Mouse (Mus musculus): ENCODE measurements around the gene Tcte2.
A peak's percentile ranks its signal among the peaks of the same experiment; 100 is the strongest.

Gene Tcte2

DNA sequence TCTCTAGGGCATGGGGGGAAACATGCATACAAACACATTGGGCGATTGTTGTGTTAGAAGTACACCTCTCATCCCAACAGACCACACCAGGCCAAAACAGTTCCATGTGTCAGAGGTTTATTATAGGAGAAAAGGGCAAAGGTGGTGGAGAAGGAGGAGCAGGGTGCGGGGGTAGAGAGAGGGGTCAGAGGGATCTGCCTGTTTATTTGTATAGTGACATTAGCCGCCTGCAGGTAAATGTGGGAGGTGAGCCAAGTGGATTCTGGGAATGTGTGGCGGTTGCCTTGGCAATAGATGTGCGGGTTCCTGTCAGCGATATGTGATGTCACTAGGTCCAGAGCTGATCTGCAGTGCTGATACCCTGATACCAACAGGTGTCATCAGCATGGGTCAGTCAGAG lies 45.3 kb downstream of the Tcte2 start:
- no peak for DNase-seq

DNA sequence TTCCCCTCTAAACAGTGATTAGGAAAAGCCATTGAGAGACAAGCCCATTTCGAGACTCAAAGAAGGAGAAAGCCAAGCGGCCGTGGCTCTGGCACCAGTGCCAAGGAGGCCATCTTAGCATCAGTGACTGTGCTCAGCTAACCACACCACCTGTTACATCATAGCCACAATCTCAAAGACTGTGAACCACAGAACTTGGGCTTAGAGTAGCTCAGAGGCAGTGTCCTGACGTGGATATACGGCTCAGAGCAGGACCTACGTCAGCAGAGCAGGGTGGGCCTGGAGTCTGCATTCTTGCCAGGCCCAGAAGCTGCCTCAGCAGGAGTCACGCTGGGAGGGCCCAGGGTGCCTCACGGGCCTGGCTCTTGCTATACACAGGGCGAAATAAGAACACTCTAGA lies 46.1 kb downstream of the Tcte2 start:
- no peak for DNase-seq

DNA sequence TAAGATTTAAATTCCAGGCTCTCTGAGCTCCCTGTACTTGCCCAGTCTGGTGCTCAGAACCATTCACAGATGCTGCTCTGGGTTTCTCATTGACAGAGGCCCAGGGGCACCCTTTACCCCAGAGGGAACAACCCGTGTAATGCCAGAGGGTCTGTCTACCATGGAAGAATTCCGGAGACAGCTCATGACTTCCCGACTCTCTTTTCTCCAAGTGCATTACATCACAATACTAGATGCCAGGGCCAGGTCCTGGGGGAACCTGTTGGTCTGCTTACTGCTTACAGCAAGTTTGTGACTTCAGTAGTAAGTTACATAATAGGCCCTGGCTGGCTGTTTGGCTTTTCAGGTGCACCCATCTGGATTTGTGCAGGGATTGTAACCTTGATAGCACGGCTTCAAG lies 47.0 kb downstream of the Tcte2 start:
- no peak for DNase-seq

DNA sequence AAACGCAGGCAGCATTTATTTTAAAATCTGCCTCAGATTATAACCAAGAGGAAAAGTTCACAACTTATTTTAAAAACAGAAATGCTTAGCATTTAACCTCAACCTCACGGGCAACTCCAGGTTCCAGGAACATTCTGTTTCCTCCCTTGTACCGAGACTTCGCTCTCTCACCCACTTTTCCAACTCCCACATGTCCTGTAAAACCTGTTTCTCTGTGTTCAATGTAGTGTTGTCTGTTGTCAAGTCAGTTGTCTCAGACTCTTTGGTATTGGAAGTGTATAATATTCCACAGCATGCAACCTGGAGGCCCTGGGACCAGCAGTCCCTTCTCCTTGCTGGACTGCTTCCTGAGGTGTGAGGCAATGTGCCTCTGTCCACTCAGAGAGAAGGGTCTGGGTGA lies 47.5 kb downstream of the Tcte2 start:
- DNase-seq = no peak

DNA sequence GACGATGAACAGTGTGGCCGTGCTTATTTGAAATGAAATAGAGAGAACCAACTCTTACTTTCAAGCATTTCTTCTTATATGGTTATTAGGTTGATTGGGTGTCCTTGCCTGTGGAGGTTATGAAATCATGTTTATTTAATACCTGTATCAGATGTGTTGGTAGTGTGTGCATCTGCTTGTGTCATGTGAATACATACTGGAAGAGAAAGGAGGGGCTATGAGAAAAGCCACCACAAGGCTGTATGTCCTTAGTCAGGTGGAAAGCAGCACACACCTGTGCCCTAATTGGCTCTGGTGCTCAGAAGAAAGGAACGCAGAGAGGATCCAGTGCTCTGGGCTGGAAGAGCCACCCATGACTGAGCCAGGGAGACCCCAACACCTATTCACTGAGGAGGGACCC lies 49.1 kb downstream of the Tcte2 start:
- DNase-seq = no peak

DNA sequence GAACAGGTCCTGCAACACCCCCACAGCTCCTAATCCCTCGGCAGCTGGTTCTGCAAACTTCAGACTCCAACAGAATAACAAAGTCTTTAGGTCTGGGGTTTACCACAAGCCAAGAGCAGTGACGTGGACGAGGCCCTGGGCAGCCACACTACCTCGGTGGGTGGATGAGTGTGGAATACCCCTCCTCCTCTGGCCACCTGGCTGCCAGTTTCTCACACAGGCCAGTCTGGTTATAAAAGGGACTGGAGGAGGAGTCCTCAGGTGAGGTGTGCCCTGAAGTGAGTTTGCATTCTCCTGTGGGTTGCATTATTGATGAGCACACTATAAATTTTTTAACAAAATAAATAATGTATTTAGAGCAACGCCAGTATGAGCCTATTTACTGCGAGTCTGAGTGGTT lies 49.5 kb downstream of the Tcte2 start:
- DNase-seq = no peak

DNA sequence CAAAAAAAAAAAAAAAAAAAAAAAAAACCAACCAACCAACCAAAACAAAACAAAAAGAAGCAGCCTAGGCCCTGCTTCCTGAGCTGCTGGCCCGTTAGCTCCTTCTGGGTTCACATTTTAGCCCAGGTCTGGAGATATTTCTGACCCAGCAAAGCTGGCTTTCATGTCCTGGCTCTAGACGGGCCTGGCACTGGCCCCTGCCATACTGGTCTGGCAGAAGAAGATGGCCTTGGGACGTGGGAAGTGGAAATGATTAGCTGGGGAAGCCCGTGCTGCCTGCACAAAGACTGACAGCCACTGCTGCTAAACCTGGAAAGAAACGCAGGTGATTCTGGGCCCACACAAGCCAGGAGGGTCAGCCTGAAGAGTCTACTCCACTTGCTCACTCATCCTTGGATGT lies 50.5 kb downstream of the Tcte2 start:
- peak; percentile 67 for DNase-seq

DNA sequence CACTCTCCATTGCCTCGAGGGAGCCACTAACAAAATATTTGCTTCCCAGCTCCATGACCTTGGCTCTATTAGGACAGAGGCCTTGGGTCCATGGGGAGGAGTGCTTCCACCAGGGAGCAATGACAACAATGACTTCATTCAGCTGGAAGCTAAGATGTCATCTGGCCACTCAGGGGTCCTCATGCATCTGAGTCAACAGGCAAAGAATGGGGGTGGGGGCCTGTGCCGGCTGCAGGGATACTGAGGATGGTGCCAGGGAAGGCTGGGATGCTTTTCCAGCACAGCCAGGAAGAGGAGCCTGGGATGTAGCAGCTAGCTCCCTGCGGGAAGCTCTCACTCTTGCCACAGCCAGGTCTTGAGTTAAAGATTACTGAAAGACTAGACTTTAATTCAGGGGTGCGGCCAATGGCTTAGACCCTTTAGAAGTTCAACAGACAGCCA lies 56.1 kb downstream of the Tcte2 start:
- no peak for DNase-seq

DNA sequence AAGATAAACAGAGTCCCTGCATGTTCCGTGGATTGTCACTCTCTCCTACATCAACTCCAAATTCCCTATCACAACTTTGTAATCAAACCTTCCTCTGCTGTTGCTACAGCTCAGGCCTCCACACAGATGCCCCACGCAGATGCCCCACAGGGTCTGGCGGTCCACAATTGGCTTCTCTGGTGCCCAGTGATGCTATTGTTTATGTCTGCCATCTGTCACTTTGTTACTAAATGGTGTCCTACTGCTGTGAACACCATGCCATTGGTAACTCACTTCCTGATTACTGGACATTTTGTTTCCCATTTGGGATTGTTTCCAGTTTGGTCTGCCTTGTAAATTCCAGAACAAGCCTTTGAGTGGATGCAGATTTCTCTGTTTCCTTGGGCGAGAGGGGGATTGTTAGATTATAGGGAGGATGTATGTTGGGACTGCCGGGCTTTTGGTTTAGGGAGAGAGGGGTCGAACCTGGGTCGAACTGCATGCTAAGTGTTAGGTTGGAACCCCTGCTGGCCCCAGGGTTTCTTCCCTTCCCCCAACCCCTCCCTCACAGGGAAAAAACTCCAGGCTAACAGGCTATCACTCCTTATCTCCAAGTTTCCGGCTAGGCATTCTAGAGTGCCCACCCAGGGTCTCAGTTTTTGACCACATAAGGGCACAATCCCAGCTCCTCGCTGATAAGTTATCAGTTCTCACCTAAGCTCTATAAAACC lies 57.9 kb downstream of the Tcte2 start:
- DNase-seq = peak; percentile 93

DNA sequence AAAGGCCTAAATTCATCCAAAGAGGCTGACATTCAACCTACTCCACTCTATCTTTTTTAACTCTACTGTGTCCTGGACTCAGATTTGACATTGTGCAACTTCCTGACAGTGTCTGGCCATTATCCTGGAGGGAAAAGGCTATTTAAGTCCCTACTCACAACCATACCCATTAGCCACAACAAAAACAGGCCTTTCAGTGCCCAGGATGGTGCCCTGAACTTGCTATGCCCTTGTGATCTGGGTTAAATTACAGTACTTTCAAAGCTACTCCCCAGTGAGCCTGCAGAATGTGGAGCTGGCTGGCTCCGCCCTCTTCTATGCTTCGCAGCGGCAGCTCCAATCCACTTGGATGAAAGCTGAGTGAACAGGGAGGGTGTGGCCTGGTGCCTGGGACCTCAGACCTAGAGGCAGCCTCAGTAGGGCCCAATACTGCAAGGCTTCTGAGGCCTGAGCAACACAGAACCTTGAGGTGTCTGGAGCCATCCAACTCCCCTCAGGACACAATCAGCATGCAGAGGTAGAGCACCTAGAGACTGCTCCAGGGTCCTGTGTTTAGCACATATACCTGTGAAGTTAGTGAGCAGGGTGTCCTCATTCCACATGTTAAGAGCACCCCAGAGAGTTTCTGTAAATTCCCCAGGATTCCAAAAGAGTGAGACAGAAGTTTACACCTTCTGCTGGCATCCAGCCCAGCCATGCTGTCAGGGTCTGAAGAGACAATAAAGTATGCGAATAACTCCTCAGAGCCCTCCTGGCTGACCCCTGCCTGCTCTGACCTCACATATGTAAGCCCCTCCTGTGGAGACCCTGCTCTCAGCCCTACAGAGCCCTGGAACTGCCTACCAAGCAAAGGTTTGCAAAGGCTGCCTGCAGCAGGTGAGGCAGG lies 61.3 kb downstream of the Tcte2 start:
- DNase-seq = no peak

DNA sequence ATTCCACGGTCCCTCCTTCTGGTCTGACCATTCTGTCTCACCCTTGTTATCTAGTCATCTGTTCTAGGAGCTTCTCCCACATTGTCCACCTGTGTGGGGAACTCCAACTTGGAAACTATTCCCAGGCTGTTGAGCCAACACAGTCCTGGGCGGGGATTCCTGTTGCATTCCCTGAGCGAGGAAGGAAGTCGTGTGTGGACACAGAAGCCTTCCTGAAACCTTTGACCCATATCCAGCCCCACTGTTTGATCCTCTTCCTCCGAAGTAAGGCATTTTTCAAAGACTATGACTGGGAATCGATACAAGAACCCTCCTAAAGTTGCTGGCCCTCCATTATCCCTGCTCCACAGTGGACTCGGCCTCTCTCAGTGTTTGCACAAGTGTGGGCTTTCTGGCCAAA lies 61.9 kb downstream of the Tcte2 start:
- DNase-seq = no peak

DNA sequence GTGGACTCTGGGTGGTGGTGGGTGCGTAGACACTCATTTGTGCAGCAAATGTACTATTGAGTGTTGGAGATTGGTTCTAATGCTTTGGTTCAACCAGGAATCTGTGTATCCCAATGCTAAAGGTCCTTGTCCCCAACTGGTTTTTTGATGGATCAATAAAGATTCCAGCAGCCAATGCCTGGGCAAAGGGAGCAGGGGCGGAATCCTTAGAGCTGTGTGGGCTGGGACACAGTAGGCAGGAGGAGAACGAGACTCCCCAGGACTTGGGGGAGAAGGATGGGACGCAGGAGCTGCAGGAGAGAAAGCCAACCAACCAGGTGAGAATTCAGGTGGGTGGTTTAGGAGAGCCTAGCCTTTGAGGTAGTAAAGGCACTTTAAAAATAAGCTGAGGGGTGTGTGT lies 63.4 kb downstream of the Tcte2 start:
- no peak for DNase-seq

DNA sequence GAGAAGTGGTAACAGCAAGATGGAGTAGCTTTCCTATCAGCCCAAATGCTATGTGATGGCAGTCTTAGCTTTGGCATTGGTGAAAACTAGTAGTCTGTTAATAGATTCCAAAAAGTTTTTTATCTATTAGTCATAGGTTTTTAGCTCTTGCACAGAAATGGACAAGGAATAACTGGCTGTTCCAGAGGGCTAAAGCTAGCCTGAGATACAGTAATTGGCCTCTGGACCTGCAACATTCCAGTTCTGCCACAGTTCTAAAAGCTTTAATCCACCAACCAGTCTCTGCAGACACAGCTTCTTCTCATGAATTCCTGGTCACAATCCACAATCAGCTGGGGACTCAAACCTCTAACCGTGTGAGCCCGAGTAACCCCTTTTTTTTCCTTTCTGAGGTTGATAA lies 64.0 kb downstream of the Tcte2 start:
- DNase-seq = no peak

DNA sequence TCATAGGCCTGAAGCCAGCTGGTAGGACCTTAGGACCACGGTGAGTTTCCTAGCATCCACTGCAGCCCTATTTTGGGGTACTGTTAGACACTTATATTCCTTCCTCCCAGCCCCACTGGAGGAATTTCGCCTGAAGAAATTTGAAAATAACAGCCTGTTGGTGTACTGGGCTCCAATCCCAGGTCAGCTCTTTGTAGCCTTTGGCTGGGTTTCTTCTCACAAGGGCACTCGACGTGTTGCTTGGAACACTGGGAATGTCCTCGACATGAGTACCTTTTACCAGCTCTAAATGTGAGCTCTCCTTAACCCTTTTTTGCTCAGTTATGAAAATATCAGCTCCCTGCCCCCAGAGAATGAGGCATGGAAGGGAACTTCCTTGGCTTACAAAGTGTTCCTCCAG lies 65.7 kb downstream of the Tcte2 start:
- DNase-seq = no peak

DNA sequence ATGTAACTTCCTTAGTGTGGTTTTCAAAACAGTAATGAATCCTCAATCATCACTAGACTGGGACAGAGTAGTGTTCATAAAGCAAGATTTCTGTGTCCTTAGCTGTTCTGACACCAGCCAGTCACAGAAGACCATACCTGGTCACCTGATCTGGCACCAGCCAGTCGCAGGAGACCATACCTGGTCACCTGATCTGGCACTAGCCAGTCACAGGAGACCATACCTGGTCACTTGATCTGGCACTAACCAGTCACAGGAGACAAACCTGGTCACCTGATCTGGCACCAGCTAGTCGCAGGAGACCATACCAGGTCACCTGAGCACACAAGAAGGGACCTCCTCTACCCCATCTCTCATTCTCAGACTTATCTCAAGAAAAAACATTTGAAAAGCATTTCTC lies 66.4 kb downstream of the Tcte2 start:
- no peak for DNase-seq

DNA sequence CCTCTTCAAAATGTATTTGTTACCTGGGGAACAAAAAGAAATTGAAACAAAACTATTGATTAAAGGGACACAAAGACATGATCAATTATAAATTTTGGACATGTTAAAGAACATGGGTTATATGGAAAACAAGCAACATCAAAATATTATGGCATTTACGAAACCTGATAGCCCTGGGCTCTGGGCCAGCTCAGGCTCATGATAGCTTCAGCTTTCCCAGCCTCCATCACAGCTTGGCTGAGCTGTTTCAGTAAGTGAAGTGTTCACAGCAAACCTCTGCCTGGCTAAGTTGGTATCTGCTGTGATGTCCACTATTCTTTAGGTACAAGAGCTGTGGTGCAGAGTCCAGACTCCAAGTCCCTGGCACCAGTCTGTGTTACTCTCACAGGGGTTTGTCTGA lies 67.4 kb downstream of the Tcte2 start:
- no peak for DNase-seq

DNA sequence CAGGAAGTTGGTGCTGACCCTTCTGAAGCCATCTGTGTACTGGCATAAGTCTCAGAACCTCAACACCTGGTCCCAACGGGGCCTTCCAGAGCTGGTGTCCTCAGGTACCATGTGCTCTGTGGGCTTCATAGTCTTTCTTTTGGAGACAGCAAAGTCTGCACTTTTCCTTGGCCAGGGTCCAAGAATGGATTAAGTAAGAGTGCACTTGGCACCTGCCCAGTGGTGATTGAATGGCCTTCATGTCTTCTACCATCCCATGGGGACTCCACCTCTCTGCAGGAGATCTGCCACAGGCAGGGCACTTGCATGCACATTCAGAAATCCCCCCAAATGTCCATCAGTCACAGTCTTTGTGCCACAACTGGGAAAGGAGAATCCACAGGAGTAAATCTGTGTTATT lies 74.0 kb downstream of the Tcte2 start:
- DNase-seq = no peak

DNA sequence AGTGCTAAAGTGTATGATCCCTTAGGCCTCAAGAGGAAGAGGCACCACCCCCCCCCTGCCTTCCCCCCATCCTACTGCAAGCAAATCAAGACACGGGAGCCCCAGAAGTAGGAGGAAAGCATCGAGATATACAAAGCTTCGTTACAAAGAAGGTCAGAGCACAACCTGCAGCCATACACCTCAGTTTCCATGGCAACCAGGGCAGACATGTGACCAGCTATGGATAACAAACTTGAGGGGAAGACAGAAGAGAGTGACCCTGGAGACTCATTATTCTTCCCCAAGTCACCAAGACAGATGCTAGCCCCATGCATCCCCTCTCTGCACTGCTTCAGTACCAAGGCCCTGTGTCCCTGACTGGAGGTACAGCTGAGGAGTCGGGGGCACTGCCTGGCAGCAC lies 74.5 kb downstream of the Tcte2 start:
- no peak for DNase-seq

DNA sequence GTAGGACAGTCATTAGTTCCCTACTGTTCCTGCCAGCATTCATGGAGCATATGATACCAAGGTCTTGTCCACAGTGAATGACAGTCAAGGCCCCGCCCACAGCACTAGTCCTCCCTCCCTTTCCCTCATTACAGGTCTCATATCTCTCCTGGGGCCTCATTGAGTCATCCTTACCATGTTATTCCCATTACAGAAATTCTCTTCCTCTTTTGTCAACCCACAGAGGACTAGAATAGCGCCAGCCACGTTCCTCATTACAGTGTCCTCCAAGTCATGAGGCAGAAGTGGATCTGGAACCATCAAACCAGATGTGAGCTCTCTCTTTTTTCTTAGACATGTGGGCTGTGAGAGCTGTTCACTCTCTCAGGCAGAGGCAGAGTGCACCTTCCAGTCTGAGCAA lies 76.0 kb downstream of the Tcte2 start:
- no peak for DNase-seq

DNA sequence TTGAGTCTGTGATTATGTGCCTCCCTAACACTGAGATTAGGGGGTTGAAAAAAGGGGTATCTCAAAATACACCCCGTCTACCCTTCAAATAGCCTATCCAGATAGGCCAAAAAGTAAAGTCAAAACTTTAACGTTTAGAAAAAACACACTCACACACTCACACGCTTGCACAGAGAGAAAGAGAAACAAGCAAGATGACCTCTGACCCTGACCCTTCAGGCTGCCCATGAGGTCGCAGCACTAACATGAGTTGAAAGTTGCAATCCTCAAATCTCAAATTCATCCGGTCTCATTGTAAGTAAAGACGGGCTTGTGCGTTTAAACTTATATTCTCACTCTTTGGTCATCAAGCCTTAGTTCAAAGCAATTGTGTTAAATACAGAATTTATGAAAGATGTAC lies 77.4 kb downstream of the Tcte2 start:
- DNase-seq = no peak

DNA sequence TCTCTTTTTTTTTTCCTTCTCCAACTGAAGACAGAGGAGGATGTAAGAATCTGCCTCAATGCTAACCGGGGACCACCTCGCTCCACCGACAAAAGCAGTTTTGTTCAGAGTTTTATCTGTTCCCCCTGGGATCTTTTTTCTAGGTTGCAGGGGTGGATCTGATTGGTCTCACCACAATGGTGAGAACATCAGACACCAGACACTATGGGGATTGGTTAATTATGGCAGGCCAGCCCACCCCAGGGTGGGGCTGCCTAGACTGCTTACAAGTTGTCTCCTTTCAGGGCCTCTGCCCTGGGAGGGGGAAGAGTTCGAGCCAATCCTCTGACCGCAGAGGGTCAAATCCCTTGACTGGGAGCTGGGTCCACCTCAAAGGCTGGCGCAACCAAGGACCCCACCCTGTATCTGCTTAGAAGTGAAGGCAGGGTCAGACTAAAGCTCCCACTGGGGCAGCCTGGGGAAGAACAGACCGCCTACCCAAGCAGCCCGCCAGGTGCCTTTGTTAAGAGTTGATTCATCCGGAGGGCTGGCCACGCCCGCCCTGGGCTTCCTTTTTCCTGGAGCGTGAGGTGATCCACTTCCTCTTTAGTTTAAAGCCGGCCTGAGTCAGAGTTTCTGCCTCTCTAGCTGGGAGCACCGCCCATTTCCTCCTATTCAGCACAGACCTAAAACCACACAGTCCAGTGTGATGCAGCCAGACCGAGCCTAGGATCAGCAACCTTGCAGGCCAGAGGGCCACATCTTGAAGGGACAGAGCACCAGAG lies 78.0 kb downstream of the Tcte2 start:
- DNase-seq = no peak

DNA sequence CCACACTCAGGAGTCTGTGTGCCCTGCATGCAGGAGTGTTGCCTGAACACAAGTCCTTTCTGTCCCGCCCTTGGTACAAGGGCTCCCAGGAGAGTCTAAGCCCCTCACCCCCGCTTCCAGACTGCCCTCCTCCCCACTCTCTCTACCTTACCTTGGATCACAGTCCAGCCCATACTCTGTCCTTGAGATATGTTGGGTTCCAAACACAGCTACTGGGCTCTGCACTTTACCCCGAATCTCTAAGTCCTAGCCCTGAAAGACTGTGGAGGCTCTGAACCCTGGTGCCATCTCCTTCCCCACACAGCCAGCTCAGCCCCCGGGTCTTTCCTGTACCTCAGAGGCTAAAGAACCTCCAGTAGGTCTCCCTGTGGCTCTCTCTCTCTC lies 78.6 kb downstream of the Tcte2 start:
- no peak for DNase-seq

DNA sequence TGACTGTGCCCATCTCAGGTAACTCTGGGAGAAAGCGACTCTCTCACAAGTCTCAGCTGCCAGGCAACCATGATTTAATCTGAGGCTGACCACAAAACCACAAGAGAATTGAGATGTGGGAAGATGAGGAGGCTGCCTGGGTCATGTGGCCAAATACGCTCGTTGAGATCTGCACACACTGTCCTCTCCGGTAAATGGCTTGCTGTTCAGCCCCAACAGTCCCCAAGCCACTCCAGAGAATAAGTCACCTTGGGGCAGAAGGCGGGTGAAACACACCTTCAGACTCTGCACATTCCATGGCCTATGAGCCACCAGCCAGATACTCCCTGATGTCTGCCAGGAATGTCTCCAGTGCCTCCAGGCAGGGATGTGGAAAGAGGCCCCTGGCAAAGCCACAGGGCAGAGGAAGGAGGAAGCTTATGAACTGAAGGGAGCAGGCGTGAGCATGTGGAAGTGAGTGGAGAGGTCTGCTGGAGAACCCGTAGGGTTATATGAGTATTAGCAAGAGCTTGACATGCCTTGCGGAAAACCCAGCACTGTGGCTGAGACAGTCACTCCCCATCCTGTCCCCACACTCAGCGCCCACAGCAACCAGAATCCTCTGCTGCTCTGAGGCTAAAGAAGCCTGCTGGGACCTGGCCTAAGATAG lies 79.1 kb downstream of the Tcte2 start:
- DNase-seq = no peak
